Mouse (Mus musculus) telencephalon, adult 2 months (tissue): ENCODE results near the gene Ermard.
"Not testable (repeated sequence)": the region's sequence is repeated elsewhere in the genome, so short reads cannot be mapped to it uniquely, and the experiment has no call there.

Experiments used
- DNase-seq: peaks from one replicate; pipeline ENCODE4 v3.0.0-alpha.2; 2011; ENCODE audit warnings: low read depth, low spot score

Gene Ermard

DNA sequence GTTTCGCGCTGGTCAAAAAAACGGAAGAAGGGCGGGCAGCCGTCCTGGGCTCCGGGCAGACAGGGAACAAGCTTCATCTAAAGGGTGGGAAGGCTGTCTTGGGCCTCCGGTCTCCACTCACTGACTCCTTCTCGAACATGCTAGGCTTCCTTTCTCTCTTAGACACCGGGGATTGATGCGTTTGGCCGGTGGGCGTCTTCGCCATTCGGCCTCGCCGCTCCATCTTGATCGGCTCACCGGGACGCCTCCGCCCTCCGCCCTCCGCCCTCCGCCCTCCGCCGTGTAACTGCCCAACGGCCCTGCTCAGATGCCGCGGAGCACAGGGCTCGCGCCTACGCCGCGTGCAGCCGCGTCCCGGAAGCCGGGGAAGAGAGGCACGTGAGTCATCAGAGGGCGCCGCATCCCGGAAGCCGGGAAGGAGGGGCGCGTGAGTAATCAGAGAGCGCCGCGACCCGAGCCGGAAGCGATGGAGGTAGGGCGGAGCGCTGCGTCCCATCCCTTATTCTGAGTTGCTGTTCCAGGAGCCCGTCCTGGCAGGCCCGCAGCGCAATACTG is at the start of gene Ermard, which contains the start of the genes Tcte3 and Gm3448:
Gene Ermard, plus strand, starts transcription at position 34 of the 555 bp plus-strand sequence.
Gene Tcte3, minus strand, starts transcription at position 314 of the 555 bp plus-strand sequence.
Gene Gm3448, minus strand, starts transcription at position 363 of the 555 bp plus-strand sequence.
- not testable (repeated sequence) for DNase-seq

DNA sequence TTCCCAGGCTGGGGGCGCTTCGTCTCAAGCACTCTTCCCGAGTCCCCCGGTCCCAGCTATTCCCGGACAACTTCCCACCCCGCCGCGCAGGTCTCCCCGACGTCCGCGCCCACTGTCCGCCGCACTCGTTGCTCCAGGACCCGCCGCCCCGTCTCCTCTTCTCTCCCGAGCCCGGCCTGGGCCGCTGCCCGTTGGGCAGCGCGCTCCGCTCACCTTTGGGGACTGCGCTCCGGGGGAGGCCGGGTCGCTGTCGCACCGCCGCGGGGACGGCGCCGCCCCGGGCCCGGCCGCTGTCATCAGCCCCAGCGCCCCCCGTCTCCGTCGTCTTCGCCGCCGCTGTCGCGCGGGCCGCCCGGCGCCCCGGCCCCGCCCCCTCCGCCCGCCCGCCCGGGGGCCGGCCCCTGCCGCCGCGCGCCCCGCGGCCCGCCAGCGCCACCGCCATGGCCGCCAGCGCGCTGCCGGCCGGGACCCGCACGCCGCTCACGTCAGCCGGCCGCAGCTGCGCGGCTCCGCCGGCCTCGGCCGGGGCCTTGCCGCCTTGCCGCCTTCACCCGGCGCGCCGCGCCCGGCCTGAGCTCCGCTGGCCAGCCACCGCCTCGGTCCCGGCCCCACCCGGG is 48.4 kb upstream of the Ermard start:
- DNase-seq: not testable (repeated sequence)

DNA sequence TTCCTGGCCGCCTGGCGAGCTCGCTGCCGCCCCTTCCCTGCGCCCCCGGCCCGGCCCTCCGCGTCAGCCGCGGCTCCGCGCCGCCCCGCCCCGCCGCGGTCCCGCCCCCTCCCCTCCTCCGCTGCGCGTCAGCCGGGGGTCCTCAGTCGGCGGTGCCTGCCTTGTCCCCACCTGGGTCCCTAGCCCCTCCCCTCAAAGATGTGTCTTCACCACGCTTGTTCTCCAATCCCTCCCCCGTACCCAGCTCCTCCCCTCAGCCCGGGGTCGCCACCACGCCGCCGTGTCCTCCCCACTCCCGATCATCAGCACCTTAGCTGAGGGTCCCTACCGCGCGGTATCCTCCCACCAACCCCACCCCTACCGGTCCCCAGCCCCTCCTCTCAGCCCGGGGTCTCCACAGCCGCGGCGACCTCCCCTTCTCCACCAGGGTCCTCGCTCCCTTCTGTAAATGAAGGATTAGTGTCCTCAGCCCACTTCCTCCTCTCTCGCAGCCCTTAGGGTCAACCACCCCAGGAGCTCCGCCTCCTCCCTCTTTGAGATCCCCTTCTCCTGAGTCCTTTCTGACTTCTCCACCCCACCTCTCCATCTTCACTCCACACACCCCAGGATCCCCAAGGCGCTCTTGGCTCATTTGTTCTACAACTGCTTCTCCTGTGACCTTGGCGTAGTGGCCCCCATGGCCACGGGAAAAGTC is 47.7 kb upstream of the Ermard start:
- not testable (repeated sequence) for DNase-seq

- not testable (repeated sequence) for DNase-seq
These were observed 46.9 kb upstream of the Ermard start for GRCm38 (mm10) chr17:14994140-14994539.

DNA sequence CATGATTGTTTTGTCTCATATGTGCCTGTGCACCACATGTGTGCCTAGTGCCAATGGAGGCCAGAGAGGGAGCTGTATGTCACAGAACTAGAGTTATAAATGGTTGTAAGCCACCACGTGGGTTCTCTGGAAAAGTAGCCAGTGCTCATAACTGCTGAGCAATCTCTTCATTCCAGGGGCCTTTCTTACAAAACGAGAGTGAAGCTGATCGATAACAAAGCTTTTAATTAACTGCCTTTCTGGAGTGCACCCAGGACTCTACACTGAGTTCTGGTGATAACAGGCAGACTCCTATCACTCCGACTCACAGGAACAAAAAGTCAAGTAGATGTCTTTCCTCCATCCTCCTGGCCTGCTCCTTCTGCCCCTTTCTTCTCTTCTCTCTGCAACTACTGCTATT is 41.0 kb upstream of the Ermard start:
- not testable (repeated sequence) for DNase-seq

GRCm38 (mm10) chr17:15009088-15009487 is 31.9 kb upstream of the Ermard start:
- not testable (repeated sequence) for DNase-seq

GRCm38 (mm10) chr17:15009706-15010413 is 31.1 kb upstream of the Ermard start, which contains the start of gene Gm3435:
Gene Gm3435, plus strand, starts transcription at chr17:15010176.
- DNase-seq: not testable (repeated sequence)

DNA sequence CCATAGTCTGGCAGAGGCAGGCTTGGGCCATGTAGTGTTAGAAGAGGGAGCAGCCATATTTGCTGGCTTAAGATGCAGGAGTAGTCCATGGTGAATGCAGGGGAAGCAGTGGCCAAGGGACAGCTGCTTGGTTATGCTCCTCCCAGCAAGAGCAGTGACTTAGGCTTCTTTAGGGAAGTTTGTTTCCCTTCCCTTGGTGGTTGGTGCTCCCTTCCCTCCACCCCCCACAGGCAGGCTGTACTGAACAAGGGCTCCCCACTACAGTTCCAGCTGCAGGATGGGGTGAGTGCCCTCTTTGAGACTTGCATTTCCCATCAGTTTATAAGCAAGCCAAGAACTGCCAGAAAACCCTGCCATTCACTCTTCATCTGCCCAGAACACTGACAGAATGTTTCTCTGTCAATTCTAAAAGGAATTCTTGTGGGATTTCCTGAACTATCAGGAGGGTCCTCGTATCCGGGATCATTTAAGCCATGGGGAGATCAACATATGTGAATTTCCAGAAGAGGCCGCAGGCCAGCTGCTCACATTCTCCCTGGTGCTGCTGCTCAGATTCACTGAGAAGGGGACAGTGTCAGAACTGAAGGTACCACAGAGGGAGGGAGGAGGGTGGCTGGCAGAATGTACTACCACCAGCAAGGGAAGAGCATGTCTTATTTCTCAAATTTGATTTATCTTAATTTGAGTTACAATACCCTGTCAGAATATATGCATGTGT is 19.3 kb upstream of the Ermard start:
- not testable (repeated sequence) for DNase-seq

GRCm38 (mm10) chr17:15023878-15024492 is 17.0 kb upstream of the Ermard start:
- not testable (repeated sequence) for DNase-seq

- not testable (repeated sequence) for DNase-seq
These were observed 16.4 kb upstream of the Ermard start for GRCm38 (mm10) chr17:15024502-15025193.

- not testable (repeated sequence) for DNase-seq
These were observed 15.5 kb upstream of the Ermard start for GRCm38 (mm10) chr17:15025513-15025912.

DNA sequence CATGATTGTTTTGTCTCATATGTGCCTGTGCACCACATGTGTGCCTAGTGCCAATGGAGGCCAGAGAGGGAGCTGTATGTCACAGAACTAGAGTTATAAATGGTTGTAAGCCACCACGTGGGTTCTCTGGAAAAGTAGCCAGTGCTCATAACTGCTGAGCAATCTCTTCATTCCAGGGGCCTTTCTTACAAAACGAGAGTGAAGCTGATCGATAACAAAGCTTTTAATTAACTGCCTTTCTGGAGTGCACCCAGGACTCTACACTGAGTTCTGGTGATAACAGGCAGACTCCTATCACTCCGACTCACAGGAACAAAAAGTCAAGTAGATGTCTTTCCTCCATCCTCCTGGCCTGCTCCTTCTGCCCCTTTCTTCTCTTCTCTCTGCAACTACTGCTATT is 9.6 kb upstream of the Ermard start:
- DNase-seq: not testable (repeated sequence)

DNA sequence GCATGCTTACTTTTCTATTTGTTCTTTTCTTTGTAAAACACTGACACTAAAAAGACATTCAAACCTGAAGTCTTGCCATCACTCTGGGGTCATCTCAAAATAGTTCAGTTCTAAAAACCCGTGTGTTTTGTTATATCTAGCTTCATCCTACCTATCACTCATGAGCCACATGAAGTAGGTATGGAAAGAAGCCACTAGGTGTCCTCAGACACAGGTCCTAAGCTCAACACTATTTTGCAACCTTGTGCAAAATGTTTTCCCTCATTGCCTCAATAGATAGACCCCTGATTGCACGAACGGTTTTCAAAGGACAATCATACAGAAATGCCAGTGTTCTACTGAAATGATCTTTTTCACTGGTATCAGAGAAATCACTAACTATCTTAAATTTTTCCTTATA is 553 bp upstream of the Ermard start:
- DNase-seq: not testable (repeated sequence)

DNA sequence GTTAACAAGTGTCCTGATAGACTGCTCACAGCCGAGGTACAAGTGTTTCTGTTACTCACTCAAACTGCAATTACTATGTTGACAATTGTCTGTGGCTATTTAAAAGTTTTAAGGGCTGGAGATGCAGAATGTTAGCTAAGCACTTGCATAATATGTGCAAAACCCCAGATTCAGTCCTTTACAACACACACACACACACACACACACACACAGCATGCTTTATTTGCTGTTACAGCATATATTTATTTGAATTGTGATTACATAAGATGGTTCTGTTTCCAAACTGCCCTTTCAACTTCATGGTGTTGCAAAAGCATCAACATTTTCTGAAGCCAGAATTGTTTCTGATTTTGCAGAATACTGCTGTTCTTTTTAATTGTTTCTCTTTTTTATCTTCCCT is 9.3 kb downstream of the Ermard start:
- DNase-seq: not testable (repeated sequence)

GRCm38 (mm10) chr17:15052766-15053165 is 11.8 kb downstream of the Ermard start:
- not testable (repeated sequence) for DNase-seq

DNA sequence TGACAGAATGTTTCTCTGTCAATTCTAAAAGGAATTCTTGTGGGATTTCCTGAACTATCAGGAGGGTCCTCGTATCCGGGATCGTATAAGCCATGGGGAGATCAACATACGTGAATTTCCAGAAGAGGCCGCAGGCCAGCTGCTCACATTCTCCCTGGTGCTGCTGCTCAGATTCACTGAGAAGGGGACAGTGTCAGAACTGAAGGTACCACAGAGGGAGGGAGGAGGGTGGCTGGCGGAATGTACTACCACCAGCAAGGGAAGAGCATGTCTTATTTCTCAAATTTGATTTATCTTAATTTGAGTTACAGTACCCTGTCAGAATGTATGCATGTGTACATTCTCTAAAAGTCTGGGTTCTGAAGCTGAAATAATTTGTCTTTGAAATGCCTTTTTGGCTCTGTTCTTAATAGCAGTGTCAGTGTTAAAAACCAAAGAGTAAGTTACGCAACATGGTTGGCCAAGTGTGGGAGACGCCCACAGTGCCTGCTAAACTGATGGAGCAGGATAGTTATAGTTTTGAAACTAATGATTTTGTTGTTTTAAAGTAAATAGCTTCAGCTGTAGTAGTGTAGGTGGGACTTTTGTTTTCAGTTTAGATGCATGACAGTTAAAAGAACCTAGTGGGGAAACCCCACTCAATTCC is 12.3 kb downstream of the Ermard start:
- not testable (repeated sequence) for DNase-seq

DNA sequence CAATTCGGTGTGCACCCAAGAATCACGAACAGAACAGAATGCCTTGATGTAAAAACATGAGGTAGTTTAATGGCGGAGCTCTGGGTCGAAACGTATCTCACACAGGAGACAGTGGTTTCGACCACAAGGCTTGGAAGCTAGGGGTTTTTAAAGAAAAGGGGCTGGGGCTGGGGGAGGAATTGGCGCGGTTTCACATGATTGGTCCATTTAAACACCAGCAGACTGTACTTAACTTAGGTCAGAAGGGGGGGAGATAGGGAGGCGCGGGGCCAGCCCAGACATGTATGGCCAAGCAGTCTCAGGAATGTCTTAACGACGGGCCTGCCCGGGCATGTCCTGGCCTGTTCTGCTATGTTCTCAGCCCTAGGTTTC is 12.8 kb downstream of the Ermard start:
- DNase-seq: not testable (repeated sequence)

GRCm38 (mm10) chr17:15055925-15056324 is 14.9 kb downstream of the Ermard start:
- peak; percentile 78 for DNase-seq

DNA sequence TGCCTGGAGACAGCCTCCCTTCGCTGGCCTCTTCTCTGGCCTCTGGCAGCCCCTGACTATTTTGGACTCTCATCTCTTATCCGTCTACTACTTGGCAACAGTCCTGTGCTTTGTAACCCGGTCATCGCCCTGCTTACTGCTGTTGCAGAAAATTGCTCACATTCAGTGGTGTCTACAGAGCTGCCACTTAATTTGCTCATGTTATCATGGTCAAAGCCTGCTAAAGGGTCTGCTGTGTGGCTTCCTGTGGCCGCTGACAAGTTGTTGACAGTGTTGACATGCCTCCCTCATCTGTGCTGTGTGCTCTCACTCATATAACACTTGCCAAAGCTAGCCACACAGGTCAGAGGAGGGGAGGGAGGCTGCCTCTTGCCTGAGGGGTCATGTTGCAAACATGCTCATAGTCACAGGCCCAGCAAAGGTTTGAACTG is 17.2 kb downstream of the Ermard start:
- no peak for DNase-seq

- DNase-seq: no peak
These were observed 18.6 kb downstream of the Ermard start for GRCm38 (mm10) chr17:15059646-15060045.
